Mouse (Mus musculus): Measurements from ENCODE around the gene Tmed11. TPM values are rescaled to one million over a fixed set of nuclear protein-coding genes. Genes with fewer than 3 reads are reported as not detected.
"Not testable (repeated sequence)": the region's sequence is repeated elsewhere in the genome, so short reads cannot be mapped to it uniquely, and the experiment has no call there.

Tmed11 gene
- total RNA-seq (2021), result not detected
- long read RNA-seq, result 0 reads

GRCm38 (mm10) chr5:108795263-108795662, at the start of gene Tmed11:
Tmed11 (minus strand) TSS chr5:108795363.
- not testable (repeated sequence) for DNase-seq (ENCODE audit: low spot score in 2 of 2)

DNA sequence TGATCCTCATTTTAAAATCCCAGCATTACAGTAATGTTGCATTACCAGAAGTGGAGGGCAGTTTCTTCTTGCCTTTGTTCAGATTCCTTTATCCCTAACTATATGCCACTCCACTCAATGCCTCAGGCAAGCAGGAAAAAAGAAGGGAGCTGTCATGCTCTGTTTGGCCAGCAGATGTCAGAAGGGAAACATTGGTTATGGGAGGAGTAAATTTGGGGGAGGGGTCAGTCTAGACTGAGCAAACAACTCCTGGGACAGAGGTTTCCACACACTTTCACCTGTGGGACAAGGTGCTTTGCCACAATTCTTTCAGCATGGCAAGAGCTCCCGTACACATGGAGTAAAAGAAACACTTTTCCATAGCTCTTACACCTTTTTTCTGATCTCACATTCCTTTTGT, 41.0 kb upstream of the Tmed11 start:
- DNase-seq (ENCODE audit: low spot score in 2 of 2), result no peak

DNA sequence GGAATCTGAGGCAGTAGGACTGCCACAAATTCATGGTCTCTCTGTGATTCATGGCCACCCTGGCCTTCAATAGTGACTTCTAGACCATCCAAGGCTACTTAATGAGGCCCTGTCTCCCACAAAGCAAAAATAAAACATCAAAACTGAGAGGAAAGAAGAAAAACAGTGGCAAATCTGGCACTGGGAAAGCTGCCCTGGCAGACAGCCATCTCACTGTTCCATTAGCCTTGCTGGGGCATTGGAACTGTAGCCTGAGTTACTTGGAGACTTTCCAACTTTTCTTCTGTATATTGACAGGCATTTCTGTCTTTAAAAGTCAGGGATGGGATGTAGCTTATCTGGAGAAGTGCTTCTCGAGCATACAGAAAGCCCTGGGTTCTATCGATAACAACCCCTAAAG, 28.1 kb upstream of the Tmed11 start:
- DNase-seq (ENCODE audit: low spot score in 2 of 2), result no peak

- DNase-seq (ENCODE audit: low spot score in 2 of 2), result not testable (repeated sequence)
Observed at GRCm38 (mm10) chr5:108808750-108809149, 13.6 kb upstream of the Tmed11 start, which contains the start of gene Vmn2r8. Vmn2r8 (minus strand) TSS chr5:108808850.

GRCm38 (mm10) chr5:108803646-108804045, 8.5 kb upstream of the Tmed11 start:
- no peak for DNase-seq (ENCODE audit: low spot score in 2 of 2)

- DNase-seq (ENCODE audit: low spot score in 2 of 2), result peak in 1 of 2 experiments; percentile 5
Observed at GRCm38 (mm10) chr5:108790385-108790784, 4.8 kb downstream of the Tmed11 start.

DNA sequence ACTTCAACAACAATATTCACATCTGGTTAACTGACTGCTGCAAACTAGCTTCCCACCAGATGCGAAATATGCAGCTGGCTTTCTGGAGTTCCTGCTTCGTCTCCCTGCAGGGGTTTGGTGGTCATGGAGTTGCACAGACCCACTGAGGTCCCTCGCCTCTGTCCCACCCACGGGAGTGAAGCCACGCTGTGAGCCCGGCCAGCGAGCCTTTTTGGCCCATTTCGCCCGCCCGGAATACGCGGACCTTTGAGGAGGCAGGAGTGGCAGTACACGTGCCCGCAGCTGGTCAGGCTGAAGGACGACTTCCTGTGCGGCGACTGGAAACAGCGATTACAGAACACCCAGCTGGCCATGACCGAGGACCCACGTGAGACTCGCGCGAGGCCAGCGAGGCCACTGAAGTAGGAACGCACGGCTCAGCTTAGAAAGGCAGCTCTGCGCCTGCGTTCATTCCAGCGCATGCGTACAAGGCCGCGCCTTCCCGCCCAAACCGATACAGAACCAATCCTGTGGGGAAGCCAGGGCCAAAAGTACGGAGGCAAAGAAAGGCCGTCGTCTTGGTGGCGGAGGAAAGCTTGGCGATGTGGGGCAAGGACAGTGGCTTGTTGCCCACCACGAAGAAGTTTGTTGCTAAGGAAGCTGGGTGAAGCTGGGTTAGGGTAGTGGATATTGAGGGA, 20.4 kb downstream of the Tmed11 start, which contains the start of gene Rnf212:
Gene Rnf212 (minus strand): TSS at position 353 of the 677 bp plus-strand sequence.
- no peak for DNase-seq (ENCODE audit: low spot score in 2 of 2)

DNA sequence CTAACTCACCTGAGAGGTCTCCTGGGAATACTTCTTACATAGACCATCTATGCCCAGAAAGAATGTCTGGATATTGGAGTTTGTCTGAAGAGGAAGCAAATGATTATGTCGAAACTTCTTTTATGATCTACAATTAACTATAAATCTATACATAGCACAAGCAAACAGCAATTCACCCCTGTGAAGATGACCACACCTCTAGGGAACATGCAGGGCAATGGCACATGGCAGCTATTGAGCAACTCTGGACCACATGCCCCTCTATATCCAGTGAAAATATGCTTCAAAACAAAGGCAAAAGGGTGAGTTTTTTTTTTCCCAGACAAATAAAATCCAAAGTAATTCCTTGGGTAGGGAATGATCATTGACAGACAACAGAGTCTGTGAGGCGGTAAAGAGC, 35.2 kb downstream of the Tmed11 start:
- no peak for DNase-seq (ENCODE audit: low spot score in 2 of 2)

DNA sequence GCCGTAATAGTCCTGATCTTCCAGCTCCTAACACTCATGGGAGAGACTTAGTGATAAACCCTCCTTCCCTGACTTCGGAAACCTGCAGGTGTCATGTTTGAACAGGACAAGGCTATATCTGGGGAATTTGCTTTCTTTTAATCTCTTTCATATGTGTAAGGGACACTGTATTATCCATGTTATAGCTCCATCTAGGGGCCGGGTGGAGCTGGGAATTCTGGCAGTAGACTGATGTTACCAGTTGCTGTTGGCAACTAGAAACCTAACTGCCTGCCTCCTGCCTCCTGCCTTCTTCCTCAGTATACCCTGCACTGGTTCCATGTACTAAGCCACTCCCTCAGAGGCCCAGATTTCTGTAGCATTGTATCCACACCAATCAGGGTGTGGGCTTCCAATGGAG, 36.8 kb downstream of the Tmed11 start:
- DNase-seq (ENCODE audit: low spot score in 2 of 2), result peak; percentile 8 to 57

GRCm38 (mm10) chr5:108751258-108751657, 43.9 kb downstream of the Tmed11 start:
- DNase-seq (ENCODE audit: low spot score in 2 of 2), result not testable (repeated sequence)

DNA sequence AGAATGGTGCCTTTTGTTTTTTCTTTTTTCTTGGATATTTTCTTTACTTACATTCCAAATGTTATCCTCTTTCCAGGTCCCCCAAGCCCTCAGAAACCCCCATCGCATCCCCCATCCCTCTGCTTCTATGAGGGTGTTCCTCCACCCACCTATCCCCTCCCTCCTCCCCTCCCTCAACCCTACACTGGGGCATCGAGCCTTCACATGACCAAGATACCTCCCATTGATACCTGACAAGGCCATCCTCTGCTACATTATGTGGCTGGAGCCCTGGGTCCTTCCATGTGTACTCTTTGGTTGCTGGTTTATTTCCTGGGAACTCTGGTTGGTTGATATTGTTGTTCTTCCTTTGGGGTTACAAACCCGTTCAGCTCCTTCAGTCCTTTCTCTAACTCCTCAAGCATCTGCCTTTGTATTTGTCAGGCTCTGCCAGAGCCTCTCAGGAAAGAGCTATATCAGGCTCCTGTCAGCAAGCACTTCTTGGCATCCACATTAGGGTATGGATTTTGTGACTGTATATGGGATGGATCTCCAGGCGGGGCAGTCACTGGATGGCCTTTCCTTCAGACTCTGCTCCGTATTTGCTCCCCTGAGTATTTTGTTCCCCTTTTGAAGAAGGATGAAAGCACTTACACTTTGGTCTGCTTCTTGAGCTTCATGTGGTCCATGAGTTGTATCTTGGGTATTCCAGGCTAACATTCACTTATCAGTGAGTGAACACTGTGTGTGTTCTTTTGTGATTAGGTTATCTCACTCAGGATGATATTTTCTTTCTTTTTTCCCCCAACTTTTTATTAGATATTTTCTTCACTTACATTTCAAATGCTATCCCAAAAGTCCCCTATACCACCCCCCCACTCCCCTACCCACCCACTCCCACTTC, 44.6 kb downstream of the Tmed11 start:
- no peak for DNase-seq (ENCODE audit: low spot score in 2 of 2)

- no peak for DNase-seq (ENCODE audit: low spot score in 2 of 2)
Observed at GRCm38 (mm10) chr5:108744629-108745028, 50.5 kb downstream of the Tmed11 start.

DNA sequence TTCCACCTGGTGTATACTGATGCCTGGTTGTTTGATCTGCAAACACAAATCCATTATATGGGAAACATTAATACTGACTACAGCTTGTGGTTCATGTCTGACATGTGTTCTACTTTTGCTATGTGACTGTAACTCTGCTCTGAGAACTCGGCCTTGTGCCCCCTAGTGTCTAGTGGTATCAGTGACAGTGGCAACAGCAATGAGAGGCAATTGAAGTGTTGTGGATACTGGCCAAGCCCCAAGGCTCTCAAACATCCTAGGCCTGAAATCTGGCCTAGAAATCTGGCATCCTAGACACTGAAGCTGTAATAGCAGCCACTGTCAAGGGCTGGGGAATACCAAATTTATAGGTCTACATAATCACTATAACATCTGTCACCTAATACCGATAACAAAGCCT, 51.3 kb downstream of the Tmed11 start:
- DNase-seq (ENCODE audit: low spot score in 2 of 2), result no peak

GRCm38 (mm10) chr5:108742596-108742995, 52.6 kb downstream of the Tmed11 start:
- DNase-seq (ENCODE audit: low spot score in 2 of 2), result no peak

GRCm38 (mm10) chr5:108741844-108742243, 53.3 kb downstream of the Tmed11 start:
- DNase-seq (ENCODE audit: low spot score in 2 of 2), result no peak

GRCm38 (mm10) chr5:108727425-108727824, 67.7 kb downstream of the Tmed11 start:
- DNase-seq (ENCODE audit: low spot score in 2 of 2), result no peak

Other genes starting within 250 kb of the Tmed11 start
- 100 to 1,000 TPM; 575 to 577 TPM for gene Cplx1, start 245.3 kb downstream of the Tmed11 start, total RNA-seq (2021)
- 10 to 100 TPM; 89.7 to 93.0 TPM for gene Gak, start 165.6 kb downstream of the Tmed11 start, total RNA-seq (2021)
- gene Tmem175, start 165.6 kb downstream of the Tmed11 start, total RNA-seq (2021), result 10 to 100 TPM; 38.5 to 41.3 TPM
- 10 to 100 TPM; 15.0 to 16.1 TPM for gene Idua, start 135.0 kb downstream of the Tmed11 start, total RNA-seq (2021)
- gene Dgkq, start 125.7 kb downstream of the Tmed11 start, total RNA-seq (2021), result 10 to 100 TPM; 45.4 to 46.9 TPM
- gene Slc26a1, start 119.8 kb downstream of the Tmed11 start, total RNA-seq (2021), result 1 to 10 TPM in 1 of 2 experiments, under 1 TPM in 1; 0.96 to 1.4 TPM
- 10 to 100 TPM; 21.9 to 23.3 TPM for gene Fgfrl1, start 103.0 kb downstream of the Tmed11 start, total RNA-seq (2021)
- not detected for gene Rnf212, start 20.4 kb downstream of the Tmed11 start, total RNA-seq (2021)
- not detected for gene Vmn2r8, start 13.5 kb upstream of the Tmed11 start, total RNA-seq (2021)
- gene Vmn2r9, start 57.2 kb upstream of the Tmed11 start, total RNA-seq (2021), result not detected
- gene Vmn2r10, start 211.2 kb upstream of the Tmed11 start, total RNA-seq (2021), result not detected

Measured in layer of hippocampus, adult 18-20 months (tissue).